In genomic region chr4:82859131-82860125, GRCm38 (mm10) we compare ENCODE assay signal across 8 mouse cellular contexts. TPM values are rescaled to one million over a fixed set of nuclear protein-coding genes. Genes with fewer than 3 reads are reported as not detected.
DNase-seq lines count a peak whose midpoint lies in the region; ATAC-seq lines count a peak whose summit lies in the region.

Gene Zdhhc21, minus strand, starts transcription at chr4:82859958.

- ATAC-seq in inflammation-experienced regulatory T-cells, adult 6 months: peak; percentile 83
- ATAC-seq in megakaryocyte-erythroid progenitor cell, adult 5-6 weeks (replicated peaks; ENCODE audit: low FRiP score, low TSS enrichment, poor library complexity, severe bottlenecking): peak; percentile 71

- intact Hi-C loops in left cerebral cortex, postnatal 14 days (cut with DNase I): loop anchor here (5.0 kb wide), 1 partner anchor 73 kb away; no protein-coding TSS in a partner anchor

- DNase-seq in WW6 (ENCODE audit: low read depth, low spot score): peak; percentile 31
- DNase-seq in cerebellum, postnatal 4 days (ENCODE audit: low spot score in 2 of 2): peak; percentile 70 to 77
- DNase-seq in gastrocnemius, postnatal 10 days: peak; percentile 80
- peak; percentile 64 to 78 for DNase-seq in left cerebral cortex, postnatal 14 days (ENCODE audit: low spot score in 2 of 2)
- peak; percentile 79 for DNase-seq in right cerebral cortex, postnatal 14 days
- peak; percentile 88 for DNase-seq in urinary bladder, postnatal 25 days (ENCODE audit: low spot score)

RNA-seq across cellular contexts. Expression of gene Zdhhc21, which starts in this region (rescaled TPM):
- total RNA-seq in gastrocnemius, postnatal 10 days (2021): 10 to 100 TPM; 11.3 to 12.4 TPM
- 10 to 100 TPM; 11.5 to 23.0 (median 13.2) TPM for polyA plus RNA-seq in inflammation-experienced regulatory T-cells, adult 6 months (2017; shearing (Covaris generic))
- total RNA-seq in left cerebral cortex, postnatal 14 days (2021): 10 to 100 TPM; 58.9 to 62.1 TPM
- total RNA-seq in megakaryocyte-erythroid progenitor cell, adult 5-6 weeks (2014; fragmentation: Nextera tagmentation): 17.8 and 22.6 TPM in 2 replicates
- total RNA-seq in megakaryocyte-erythroid progenitor cell, adult 5-6 weeks (2017): 11.4 and 21.0 TPM in 2 replicates

Comparison
In these comparisons a context has a peak if more than half of its experiments do, and no peak if none do; other contexts are left out.
1. Peak in every context shown above with its lines: DNase-seq and ATAC-seq.
2. DNase-seq: peak in every context shown above with its lines; median percentile 88 in urinary bladder, postnatal 25 days; 80 in gastrocnemius, postnatal 10 days; 79 in right cerebral cortex, postnatal 14 days; 74 in cerebellum, postnatal 4 days; 71 in left cerebral cortex, postnatal 14 days; 31 in WW6.